Mouse (Mus musculus) hindbrain, embryonic 12.5 days (tissue): ENCODE measurements at regions not wholly inside any gene's neighbourhood (a gene's known extent, or its start where the extent isn't known, plus 50 kb on each side); places are given as distances from the start of the nearest gene placed in this dataset.
A peak's percentile ranks its signal among the peaks of the same experiment; 100 is the strongest.

Source experiments
- ATAC-seq: fragments of 200-750 bp; cut with Nextera tagmentation; 2 replicates; pipeline ENCODE4 v1.8.0; 2017; ENCODE audit warnings: moderate TSS enrichment; ENCODE audit not compliant: low FRiP score
- H3K27ac ChIP-seq: fragments of 300-500 bp; sonication (generic); 2 replicates; pipeline ENCODE4 v1.5.1; 2016; ENCODE audit warnings: mild to moderate bottlenecking
- H3K27me3 ChIP-seq: fragments of 300-500 bp; sonication (generic); 2 replicates; pipeline ENCODE4 v1.6.1; 2016; ENCODE audit warnings: mild to moderate bottlenecking
- H3K36me3 ChIP-seq: fragments of 300-500 bp; sonication (generic); 2 replicates; pipeline ENCODE4 v1.6.1; 2016; ENCODE audit warnings: mild to moderate bottlenecking
- H3K4me1 ChIP-seq: fragments of 300-500 bp; sonication (generic); 2 replicates; pipeline ENCODE4 v1.6.1; 2016
- H3K4me2 ChIP-seq: fragments of 300-500 bp; sonication (generic); replicated peaks from 2 replicates; pipeline ENCODE4 v1.6.1; 2016; ENCODE audit warnings: mild to moderate bottlenecking
- H3K4me3 ChIP-seq: fragments of 300-500 bp; sonication (generic); 2 replicates; pipeline ENCODE4 v1.5.1; 2016; ENCODE audit warnings: mild to moderate bottlenecking
- H3K9ac ChIP-seq: fragments of 300-500 bp; sonication (generic); 2 replicates; pipeline ENCODE4 v1.6.1; 2016; ENCODE audit warnings: mild to moderate bottlenecking, moderate library complexity
- H3K9me3 ChIP-seq: fragments of 300-500 bp; sonication (generic); replicated peaks from 2 replicates; pipeline ENCODE4 v1.6.1; 2016; ENCODE audit warnings: mild to moderate bottlenecking
- WGBS: fragments of 180-500 bp; shearing (Covaris S2); methylation state at CpG from one replicate; pipeline ENCODE4 v1.1.7; 2016; 5-methylcytosine and 5-hydroxymethylcytosine counted together

GRCm38 (mm10) chr1:183672521-183672920, 254.5 kb downstream of the Hhipl2 start:
- Histone ChIP-seq H3K9me3 (no peaks in the 10 kb centered on the region), H3K27me3 (no peaks in the 10 kb centered on the region), H3K4me1 (peaks cover 3% of the 10 kb centered on the region), H3K9ac (no peak overlapping the region), H3K36me3 (no peaks in the 10 kb centered on the region), H3K27ac (no peak overlapping the region), H3K4me3 (no peak overlapping the region), H3K4me2 (no peak overlapping the region)
- 90% methylated on average over 5 of the region's 5 CpGs for WGBS
- ATAC-seq, result no peak

GRCm38 (mm10) chr1:183677585-183677984, 259.6 kb downstream of the Hhipl2 start:
- H3K27me3 ChIP-seq, result no peaks in the 10 kb centered on the region
- no peak overlapping the region for H3K4me2 ChIP-seq
- no peak overlapping the region for H3K27ac ChIP-seq
- H3K4me1 ChIP-seq, result no peaks in the 10 kb centered on the region
- no peaks in the 10 kb centered on the region for H3K36me3 ChIP-seq
- H3K4me3 ChIP-seq, result no peak overlapping the region
- H3K9ac ChIP-seq, result no peak overlapping the region
- no peak for ATAC-seq
- H3K9me3 ChIP-seq, result no peaks in the 10 kb centered on the region
- WGBS, result 85% methylated on average over 4 of the region's 4 CpGs

GRCm38 (mm10) chr1:183679949-183680348, 261.9 kb downstream of the Hhipl2 start:
- no peaks in the 10 kb centered on the region for H3K9me3 ChIP-seq
- H3K9ac ChIP-seq, result no peak overlapping the region
- H3K36me3 ChIP-seq, result no peaks in the 10 kb centered on the region
- no peak overlapping the region for H3K4me2 ChIP-seq
- H3K27ac ChIP-seq, result no peak overlapping the region
- H3K4me3 ChIP-seq, result no peak overlapping the region
- H3K27me3 ChIP-seq, result no peaks in the 10 kb centered on the region
- WGBS, result 72% methylated on average over 11 of the region's 11 CpGs
- no peak for ATAC-seq
- H3K4me1 ChIP-seq, result no peaks in the 10 kb centered on the region

- no peaks in the 10 kb centered on the region for H3K36me3 ChIP-seq
- no peak overlapping the region for H3K4me2 ChIP-seq
- no peak overlapping the region for H3K27ac ChIP-seq
- no peak overlapping the region for H3K4me3 ChIP-seq
- H3K9me3 ChIP-seq, result no peaks in the 10 kb centered on the region
- no peaks in the 10 kb centered on the region for H3K27me3 ChIP-seq
- 83% methylated on average over 5 of the region's 5 CpGs for WGBS
- no peaks in the 10 kb centered on the region for H3K4me1 ChIP-seq
- H3K9ac ChIP-seq, result no peak overlapping the region
- ATAC-seq, result no peak
Observed at GRCm38 (mm10) chr1:183686056-183686455, 268.0 kb downstream of the Hhipl2 start.

GRCm38 (mm10) chr1:183692756-183693155, 274.7 kb downstream of the Hhipl2 start:
- Histone ChIP-seq H3K27me3 (no peaks in the 10 kb centered on the region), H3K4me1 (no peaks in the 10 kb centered on the region), H3K27ac (no peak overlapping the region), H3K9me3 (no peaks in the 10 kb centered on the region), H3K4me2 (no peak overlapping the region), H3K4me3 (no peak overlapping the region), H3K9ac (no peak overlapping the region), H3K36me3 (no peaks in the 10 kb centered on the region)
- whole genome bisulfite sequencing, result 90% methylated on average over 5 of the region's 5 CpGs
- ATAC-seq, result no peak

GRCm38 (mm10) chr1:183699284-183699683, 281.3 kb downstream of the Hhipl2 start:
- no peak for ATAC-seq
- no peaks in the 10 kb centered on the region for H3K4me1 ChIP-seq
- H3K9me3 ChIP-seq, result no peaks in the 10 kb centered on the region
- no peaks in the 10 kb centered on the region for H3K36me3 ChIP-seq
- H3K27ac ChIP-seq, result no peak overlapping the region
- no peak overlapping the region for H3K9ac ChIP-seq
- no peak overlapping the region for H3K4me2 ChIP-seq
- WGBS, result 85% methylated on average over 11 of the region's 11 CpGs
- H3K4me3 ChIP-seq, result no peak overlapping the region
- no peaks in the 10 kb centered on the region for H3K27me3 ChIP-seq

- Histone ChIP-seq H3K4me2 (no peak overlapping the region), H3K9me3 (no peaks in the 10 kb centered on the region), H3K27ac (no peak overlapping the region), H3K36me3 (no peaks in the 10 kb centered on the region), H3K4me1 (0 out of 2 replicates have a peak, but pooled peaks cover 3% of the 10 kb centered on the region), H3K9ac (no peak overlapping the region), H3K27me3 (no peaks in the 10 kb centered on the region), H3K4me3 (no peak overlapping the region)
- 93% methylated on average over 2 of the region's 2 CpGs for WGBS
- no peak for ATAC-seq
Observed at GRCm38 (mm10) chr1:183702888-183703287, 284.9 kb downstream of the Hhipl2 start.

GRCm38 (mm10) chr1:183712895-183713294, 294.9 kb downstream of the Hhipl2 start:
- no peak overlapping the region for H3K9ac ChIP-seq
- ATAC-seq, result no peak
- no peaks in the 10 kb centered on the region for H3K9me3 ChIP-seq
- H3K4me2 ChIP-seq, result no peak overlapping the region
- no peak overlapping the region for H3K4me3 ChIP-seq
- H3K4me1 ChIP-seq, result no peaks in the 10 kb centered on the region
- no peak overlapping the region for H3K27ac ChIP-seq
- no peaks in the 10 kb centered on the region for H3K27me3 ChIP-seq
- H3K36me3 ChIP-seq, result no peaks in the 10 kb centered on the region
- WGBS, result 93% methylated on average over 1 of the region's 1 CpGs

GRCm38 (mm10) chr1:183717060-183717459, 296.0 kb upstream of the Dusp10 start:
- Histone ChIP-seq H3K27ac (no peak overlapping the region), H3K9me3 (no peaks in the 10 kb centered on the region), H3K36me3 (no peaks in the 10 kb centered on the region), H3K9ac (no peak overlapping the region), H3K27me3 (no peaks in the 10 kb centered on the region), H3K4me2 (no peak overlapping the region), H3K4me3 (no peak overlapping the region), H3K4me1 (no peaks in the 10 kb centered on the region)
- ATAC-seq, result 0 out of 2 replicates have a peak, but pooled peaks have one; percentile 48
- 60% methylated on average over 1 of the region's 1 CpGs for WGBS

GRCm38 (mm10) chr1:183749126-183749525, 264.0 kb upstream of the Dusp10 start:
- no peak overlapping the region for H3K4me2 ChIP-seq
- H3K9me3 ChIP-seq, result no peaks in the 10 kb centered on the region
- H3K9ac ChIP-seq, result no peak overlapping the region
- H3K27ac ChIP-seq, result no peak overlapping the region
- WGBS, result 71% methylated on average over 2 of the region's 2 CpGs
- no peak for ATAC-seq
- no peaks in the 10 kb centered on the region for H3K36me3 ChIP-seq
- H3K27me3 ChIP-seq, result no peaks in the 10 kb centered on the region
- no peak overlapping the region for H3K4me3 ChIP-seq
- H3K4me1 ChIP-seq, result no peaks in the 10 kb centered on the region

GRCm38 (mm10) chr1:183754500-183754899, 258.6 kb upstream of the Dusp10 start:
- H3K27me3 ChIP-seq, result no peaks in the 10 kb centered on the region

GRCm38 (mm10) chr1:183756716-183757115, 256.4 kb upstream of the Dusp10 start:
- Histone ChIP-seq H3K4me2 (no peak overlapping the region), H3K9ac (no peak overlapping the region), H3K4me1 (peaks cover 11% of the 10 kb centered on the region; the same call in 1 of the 2 replicates), H3K36me3 (no peaks in the 10 kb centered on the region), H3K9me3 (no peaks in the 10 kb centered on the region), H3K27ac (no peak overlapping the region), H3K27me3 (no peaks in the 10 kb centered on the region), H3K4me3 (no peak overlapping the region)
- ATAC-seq, result peak; percentile 43; the same call in 1 of the 2 replicates
- 57% methylated on average over 8 of the region's 8 CpGs for WGBS

More at GRCm38 (mm10) chr1:183754500-183754899, 258.6 kb upstream of the Dusp10 start:
- H3K27ac ChIP-seq, result no peak overlapping the region
- no peak overlapping the region for H3K9ac ChIP-seq
- 76% methylated on average over 4 of the region's 4 CpGs for WGBS
- H3K36me3 ChIP-seq, result no peaks in the 10 kb centered on the region
- no peak overlapping the region for H3K4me2 ChIP-seq
- peaks cover 11% of the 10 kb centered on the region; the same call in 1 of the 2 replicates for H3K4me1 ChIP-seq
- ATAC-seq, result no peak
- H3K9me3 ChIP-seq, result no peaks in the 10 kb centered on the region
- no peak overlapping the region for H3K4me3 ChIP-seq

- no peak overlapping the region for H3K9ac ChIP-seq
- H3K27ac ChIP-seq, result no peak overlapping the region
- no peaks in the 10 kb centered on the region for H3K36me3 ChIP-seq
- no peak overlapping the region for H3K4me3 ChIP-seq
- no peak overlapping the region for H3K4me2 ChIP-seq
- H3K4me1 ChIP-seq, result no peaks in the 10 kb centered on the region
- H3K9me3 ChIP-seq, result no peaks in the 10 kb centered on the region
- 69% methylated on average over 11 of the region's 11 CpGs for WGBS
- no peak for ATAC-seq
- H3K27me3 ChIP-seq, result no peaks in the 10 kb centered on the region
Observed at GRCm38 (mm10) chr1:183763864-183764726, 249.0 kb upstream of the Dusp10 start.
